Mouse (Mus musculus) ovary, postnatal 10 days (tissue): ENCODE measurements around the gene Scn3a.
"Not testable (repeated sequence)": the region's sequence is repeated elsewhere in the genome, so short reads cannot be mapped to it uniquely, and the experiment has no call there.

ENCODE experiments used
- DNase-seq: peaks from one replicate; pipeline ENCODE4 v3.0.0; 2022; ENCODE audit warnings: low spot score

Scn3a gene

GRCm38 (mm10) chr2:65483434-65483833, 84.0 kb downstream of the Scn3a start:
- DNase-seq = no peak

- DNase-seq = no peak
These were observed 86.3 kb downstream of the Scn3a start for GRCm38 (mm10) chr2:65481007-65481672.

GRCm38 (mm10) chr2:65471311-65471882, 96.0 kb downstream of the Scn3a start:
- no peak for DNase-seq

DNA sequence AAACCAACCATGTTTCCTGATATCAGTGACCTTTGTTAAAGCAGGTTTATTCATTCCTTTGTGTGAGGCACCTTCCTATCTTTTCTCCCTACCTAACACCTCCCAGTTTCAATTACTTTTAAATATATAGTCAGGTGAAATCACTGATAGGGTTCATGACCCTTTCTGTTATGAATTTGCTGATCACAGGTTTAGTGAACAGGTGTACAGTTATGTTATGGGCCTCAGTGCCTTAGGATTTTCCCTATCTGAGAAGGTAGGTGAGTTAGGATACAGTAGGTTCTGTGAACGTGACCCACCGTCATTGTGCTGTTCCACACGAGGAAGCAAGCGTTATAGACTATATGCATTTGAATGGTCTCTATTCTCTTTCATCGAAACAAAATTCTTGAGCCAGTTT, 101.7 kb downstream of the Scn3a start:
- DNase-seq = no peak

GRCm38 (mm10) chr2:65453763-65454162, 113.7 kb downstream of the Scn3a start:
- no peak for DNase-seq

GRCm38 (mm10) chr2:65451401-65452078, 115.9 kb downstream of the Scn3a start:
- DNase-seq = not testable (repeated sequence)

DNA sequence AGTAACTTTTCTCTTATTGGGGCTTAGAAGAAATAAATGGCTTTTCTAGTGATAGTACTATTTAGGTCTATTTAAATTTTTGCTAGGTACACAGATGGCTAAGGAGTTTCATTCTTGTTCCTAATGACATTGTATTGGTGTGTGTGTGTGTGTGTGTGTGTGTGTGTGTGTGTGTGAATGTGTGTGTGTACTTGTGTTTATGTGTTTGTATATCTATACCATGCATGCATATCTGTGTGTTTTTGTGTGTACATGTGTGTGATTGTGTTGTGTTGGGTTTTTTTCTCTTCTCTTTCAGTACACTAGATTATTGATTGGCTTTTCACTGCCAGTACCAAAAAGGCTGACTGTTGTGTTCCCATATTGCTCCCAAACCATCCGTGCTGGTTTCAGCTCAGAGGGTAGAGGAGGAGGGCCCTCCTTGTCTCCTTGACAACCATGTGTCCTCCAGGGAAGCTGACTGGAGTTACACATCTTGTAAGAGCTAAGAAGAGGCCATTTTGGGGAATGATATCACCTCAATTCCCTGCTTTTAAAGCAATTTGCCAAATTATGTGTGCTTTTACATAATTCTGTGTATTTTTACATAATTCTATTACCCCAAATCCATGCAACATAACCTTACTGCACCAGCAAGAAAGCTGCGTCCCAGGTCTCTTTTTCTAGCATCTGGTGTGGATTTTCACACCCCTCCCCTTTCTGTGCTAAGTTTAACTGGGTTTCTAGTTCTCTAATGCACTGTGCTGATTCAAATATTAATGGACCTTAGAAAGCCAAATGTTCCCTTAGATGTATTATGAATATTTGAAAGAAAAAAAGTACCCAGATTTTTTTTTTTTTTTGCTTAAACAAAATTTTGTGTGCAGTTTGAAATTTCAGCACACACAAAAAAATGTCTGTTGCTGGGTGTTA, 116.7 kb downstream of the Scn3a start:
- DNase-seq = no peak

- DNase-seq = no peak
These were observed 118.2 kb downstream of the Scn3a start for GRCm38 (mm10) chr2:65449126-65449828.

DNA sequence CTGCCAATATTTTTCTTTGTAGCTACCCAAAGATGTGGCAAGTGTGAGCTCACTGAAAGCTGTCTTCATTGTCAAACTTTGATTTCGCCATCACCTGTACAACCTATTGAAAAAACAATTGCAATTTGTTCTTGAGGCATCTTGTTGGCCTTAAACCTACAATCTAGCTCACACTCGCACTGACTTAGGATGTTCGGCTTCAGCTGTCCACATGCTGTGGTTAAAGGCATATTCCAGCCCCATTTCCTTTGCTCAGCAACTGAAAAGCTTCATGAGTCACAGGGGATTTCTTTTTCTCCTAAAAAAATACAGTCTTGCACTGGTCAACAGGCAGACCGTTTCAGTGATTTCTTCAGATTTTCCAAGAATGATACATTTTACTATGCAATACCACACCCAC, 124.3 kb downstream of the Scn3a start:
- DNase-seq = no peak

GRCm38 (mm10) chr2:65441566-65441965, 125.9 kb downstream of the Scn3a start:
- no peak for DNase-seq

DNA sequence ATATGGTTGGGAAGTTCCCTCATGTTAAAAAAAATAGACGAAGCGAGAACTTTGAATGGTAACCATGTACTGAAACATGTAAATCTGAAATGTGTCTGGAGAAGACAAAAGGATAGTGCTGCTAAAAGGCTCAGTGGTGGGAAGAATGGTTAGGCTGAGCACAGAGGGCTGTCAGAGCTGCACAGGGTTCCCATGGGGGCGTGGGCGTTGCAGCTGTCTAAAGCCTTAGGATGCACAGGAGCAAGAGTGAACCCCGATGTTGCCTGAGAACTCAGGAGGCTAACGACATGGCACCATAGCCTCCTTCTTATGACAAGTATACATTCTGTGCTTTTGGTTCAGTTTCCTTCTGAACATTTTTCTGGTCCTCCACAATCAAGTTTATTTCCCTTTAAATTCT, 126.3 kb downstream of the Scn3a start:
- DNase-seq = no peak

- DNase-seq = no peak
These were observed 130.5 kb downstream of the Scn3a start for GRCm38 (mm10) chr2:65436917-65437316.

DNA sequence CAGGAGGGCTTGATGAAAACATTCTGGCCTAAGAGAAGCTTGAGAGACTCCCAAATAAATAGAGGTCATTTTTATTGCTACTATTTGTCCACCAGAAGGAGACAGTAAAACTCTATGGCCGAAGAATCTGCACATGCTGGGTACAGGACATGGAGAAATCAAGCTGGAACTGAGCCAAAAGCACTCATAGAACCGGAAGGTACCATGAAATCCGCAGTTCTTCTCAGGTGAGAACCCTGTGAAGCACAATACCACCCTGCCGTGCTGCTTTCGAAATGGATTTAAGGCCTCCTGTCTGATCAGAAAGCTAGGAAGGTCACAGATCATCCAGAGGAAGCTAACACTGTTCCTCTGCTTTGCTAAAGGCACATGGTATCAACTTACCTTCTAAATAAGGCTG, 143.9 kb downstream of the Scn3a start:
- no peak for DNase-seq

DNA sequence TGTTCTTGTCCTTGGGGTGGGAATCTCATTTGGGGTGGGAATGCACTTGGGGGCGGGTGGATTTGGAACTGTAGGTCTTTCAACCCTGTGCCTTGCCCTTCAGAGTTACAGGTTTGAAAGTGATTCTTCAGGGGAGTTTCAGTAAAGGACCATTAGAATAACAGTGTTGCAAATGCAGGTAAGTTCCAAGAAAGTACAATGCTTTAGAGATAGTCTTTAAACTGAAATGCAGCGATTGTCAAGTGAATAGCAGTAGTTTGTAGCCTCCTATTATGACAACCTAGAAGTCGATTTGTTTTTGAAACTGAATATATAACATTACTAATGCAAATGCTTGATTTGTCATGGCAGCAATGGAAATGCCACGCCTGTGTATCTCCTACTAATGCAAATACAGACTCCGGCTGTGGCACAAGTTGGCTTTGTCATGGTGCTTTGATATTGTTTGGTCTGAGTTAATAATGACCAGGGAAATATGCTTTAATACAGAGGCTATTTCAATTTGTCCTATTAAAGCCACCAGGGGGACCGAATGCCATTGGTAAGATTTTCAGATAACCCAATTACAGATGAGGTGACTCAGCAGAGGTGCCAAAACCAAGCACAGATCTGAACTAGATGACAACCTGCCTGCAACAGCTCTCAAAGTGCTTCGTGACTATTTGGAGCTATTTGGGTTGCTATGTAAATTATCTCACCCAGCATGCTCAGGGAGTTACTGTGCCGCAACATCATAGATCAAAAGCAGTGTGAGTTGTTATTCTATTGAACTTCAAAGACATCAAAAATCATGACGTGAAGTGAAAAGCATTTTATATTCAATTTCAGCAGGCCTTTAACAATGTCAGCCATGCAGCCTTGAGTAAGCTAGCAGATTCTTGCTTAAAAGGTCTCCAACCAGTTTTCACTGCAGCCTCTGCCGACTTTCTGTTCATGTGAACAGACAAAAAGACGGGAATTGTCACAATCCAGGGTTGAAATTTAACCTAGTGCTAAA, 145.9 kb downstream of the Scn3a start:
- no peak for DNase-seq

- no peak for DNase-seq
These were observed 148.8 kb downstream of the Scn3a start for GRCm38 (mm10) chr2:65418608-65419007.

DNA sequence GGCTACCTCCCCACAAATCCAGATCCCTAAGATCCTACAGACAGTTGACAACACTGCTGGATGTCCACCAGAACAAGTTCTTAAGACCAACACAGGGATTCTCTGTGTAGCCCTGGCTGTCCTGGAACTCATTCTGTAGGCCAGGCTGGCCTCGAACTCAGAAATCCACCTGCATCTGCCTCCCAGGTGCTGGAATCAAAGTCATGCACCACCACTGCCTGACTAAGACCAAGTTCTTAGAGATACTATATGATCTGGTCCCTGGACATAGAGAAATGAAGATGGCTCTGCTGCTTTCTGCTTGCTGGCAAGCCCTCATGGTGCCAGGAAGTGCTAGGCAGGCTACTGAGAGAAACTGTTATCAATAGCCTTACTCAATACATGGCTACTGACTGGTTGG, 150.9 kb downstream of the Scn3a start:
- no peak for DNase-seq

- DNase-seq = no peak
These were observed 152.1 kb downstream of the Scn3a start for GRCm38 (mm10) chr2:65415294-65415693.

GRCm38 (mm10) chr2:65414806-65415281, 152.6 kb downstream of the Scn3a start:
- DNase-seq = no peak

DNA sequence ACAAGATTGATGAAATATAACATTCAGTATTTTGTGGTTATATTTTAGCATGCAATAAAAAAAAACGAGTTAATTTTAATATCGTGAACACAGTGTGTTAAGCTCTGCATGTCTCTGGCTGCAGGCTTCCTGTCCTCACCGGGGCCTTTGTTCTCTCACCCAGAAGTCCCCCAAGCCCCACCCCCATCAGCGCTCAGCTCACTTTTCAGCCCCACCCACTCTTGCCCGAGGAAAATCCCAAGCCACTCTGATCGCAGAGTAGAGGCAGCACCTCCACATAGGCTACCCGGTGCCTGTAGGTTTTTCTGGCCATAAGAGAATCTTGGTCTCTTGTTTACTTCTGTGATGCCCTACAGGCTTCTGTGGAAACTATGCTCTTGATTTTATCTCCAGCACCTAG, 153.2 kb downstream of the Scn3a start:
- DNase-seq = no peak

DNA sequence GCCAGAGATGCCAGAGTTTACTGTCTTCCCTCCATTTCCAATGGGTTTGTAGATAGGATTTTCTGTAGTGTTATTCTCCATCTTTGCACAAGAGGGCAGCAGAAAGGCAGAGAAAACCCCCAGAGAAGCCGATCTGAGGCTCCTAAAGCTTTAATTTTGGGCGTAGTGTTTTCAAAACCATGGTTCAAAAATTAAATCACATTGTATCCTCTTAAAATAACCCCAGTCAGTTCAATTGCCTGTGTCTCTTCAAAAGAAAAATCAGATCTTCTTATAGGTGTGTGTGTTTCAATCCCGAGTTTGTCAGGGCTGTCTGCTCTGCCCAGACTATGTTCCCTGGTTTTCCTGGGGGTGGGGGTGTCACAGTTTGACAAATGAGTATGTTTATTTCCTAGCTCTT, 153.7 kb downstream of the Scn3a start:
- no peak for DNase-seq
